Mouse (Mus musculus): ENCODE results near the gene Wdr54.

Wdr54 gene

GRCm38 (mm10) chr6:83104158-83104557 is 52.0 kb downstream of the Wdr54 start:
- DNase-seq (ENCODE audit: inconsistent ontology term) = no peak

- no peak for DNase-seq (ENCODE audit: inconsistent ontology term)
These were observed 53.0 kb downstream of the Wdr54 start for GRCm38 (mm10) chr6:83103130-83103650.

- DNase-seq (ENCODE audit: inconsistent ontology term) = peak; percentile 84
These were observed 54.3 kb downstream of the Wdr54 start for GRCm38 (mm10) chr6:83101688-83102556.

GRCm38 (mm10) chr6:83101316-83101687 is 54.9 kb downstream of the Wdr54 start, which contains the start of the genes Ccdc142 and Gm42688:
Ccdc142 (plus strand) TSS chr6:83101601.
Gm42688 (plus strand) TSS chr6:83101617.
- DNase-seq (ENCODE audit: inconsistent ontology term) = no peak
